Mouse (Mus musculus): ENCODE measurements around the gene Nrde2. TPM values are rescaled to one million over a fixed set of nuclear protein-coding genes. Genes with fewer than 3 reads are reported as not detected.

Gene Nrde2
- total RNA-seq (2012; rRNA removed): 16.5 and 17.7 TPM in 2 replicates
- 10 to 100 TPM in 1 of 2 experiments, not detected in 1; 17.2 TPM for polyA plus RNA-seq (2012; ENCODE audit: insufficient read depth in 1 of 2, insufficient read length in 2 of 2, low read depth in 1 of 2, low replicate concordance in 2 of 2, missing spikeins in 1 of 2)

- H3K27ac ChIP-seq (ENCODE audit: control insufficient read depth, low read depth, low read length): peak within 1 kb of the TSS; percentile 89
- peak within 1 kb of the TSS; percentile 79 to 82 for H3K4me3 ChIP-seq (ENCODE audit: control insufficient read depth in 1 of 2, insufficient read depth in 1 of 2, low read depth in 2 of 2, low read length in 2 of 2)
- peak; percentile 98 for DNase-seq (ENCODE audit: low read depth, low spot score)
- peaks cover 0 to 3% of the 10 kb centered on the region in 2 experiments; a peak in 1 of 4 replicates for H3K4me1 ChIP-seq (ENCODE audit: control insufficient read depth in 1 of 2, insufficient read depth in 2 of 2, low read length in 2 of 2)
- peaks cover 3% of the 10 kb centered on the region for H3K79me2 ChIP-seq (ENCODE audit: control insufficient read depth, insufficient read depth, low read length, poor library complexity)
- H3K27me3 ChIP-seq (ENCODE audit: control insufficient read depth in 1 of 2, insufficient read depth in 2 of 2, low read length in 2 of 2): no peaks in the 10 kb centered on the region
- peak within 1 kb of the TSS; percentile 83 for H3K9ac ChIP-seq (ENCODE audit: control insufficient read depth, low read depth, low read length, poor library complexity, severe bottlenecking)
- peaks cover 0 to 7% of the 10 kb centered on the region in 2 experiments; a peak in 2 of 4 replicates for H3K36me3 ChIP-seq (ENCODE audit: control insufficient read depth in 1 of 2, insufficient read depth in 2 of 2, low read length in 2 of 2)
- no peaks in the 10 kb centered on the region for H3K9me3 ChIP-seq (replicated peaks; ENCODE audit: insufficient read depth, low read length)
- peak; percentile 34; the same call in 1 of the 2 replicates for TF ChIP-seq MAX (IDR thresholded peaks at IDR 0.05; ENCODE audit: low read length)
- peak; percentile 86 for TF ChIP-seq SIN3A (IDR thresholded peaks at IDR 0.05; ENCODE audit: low read length)
- TF ChIP-seq ZMIZ1 (IDR thresholded peaks at IDR 0.05; ENCODE audit: low read depth, low read length): peak; percentile 88
- peak; percentile 93 for TF ChIP-seq KAT2A (conservative IDR thresholded peaks at IDR 0.05; ENCODE audit: low read depth, low read length)
- TF ChIP-seq EP300 (IDR thresholded peaks at IDR 0.05; ENCODE audit: low read depth in 1 of 2, low read length in 2 of 2): peak in 1 of 2 experiments; percentile 21; a peak in 1 of 4 replicates
- peak; percentile 72 for TF ChIP-seq TBP (IDR thresholded peaks at IDR 0.05; ENCODE audit: low read depth, low read length)
- TF ChIP-seq NELFE (IDR thresholded peaks at IDR 0.05; ENCODE audit: low read depth, low read length): peak; percentile 83
- no peak for TF ChIP-seq CHD1 (IDR thresholded peaks at IDR 0.05; ENCODE audit: low read depth, low read length)
- peak; percentile 49 for TF ChIP-seq TCF12 (IDR thresholded peaks at IDR 0.05; ENCODE audit: low read depth, low read length)
- peak; percentile 62 to 85; a peak in 3 of 4 replicates for TF ChIP-seq POLR2A (IDR thresholded peaks at IDR 0.05; ENCODE audit: control insufficient read depth in 1 of 2, insufficient read depth in 1 of 2, low read depth in 1 of 2, low read length in 2 of 2, poor library complexity in 1 of 2)
- no peak for TF ChIP-seq UBTF (IDR thresholded peaks at IDR 0.05; ENCODE audit: borderline replicate concordance, insufficient read depth, low read depth, low read length)
- peak; percentile 67 for TF ChIP-seq MYC (IDR thresholded peaks at IDR 0.05; ENCODE audit: low read depth, low read length)
- no peak for TF ChIP-seq BHLHE40 (IDR thresholded peaks at IDR 0.05; ENCODE audit: borderline replicate concordance, low read depth, low read length)
- TF ChIP-seq SMC3 (IDR thresholded peaks at IDR 0.05; ENCODE audit: low read depth, low read length): no peak
- TF ChIP-seq TAL1 (IDR thresholded peaks at IDR 0.05; ENCODE audit: low read length): no peak
- peak; percentile 91 for TF ChIP-seq ELF1 (IDR thresholded peaks at IDR 0.05; ENCODE audit: low read depth, low read length)
- no peak for TF ChIP-seq CHD2 (IDR thresholded peaks at IDR 0.05; ENCODE audit: low read length)
- TF ChIP-seq MAZ (IDR thresholded peaks at IDR 0.05; ENCODE audit: low read depth, low read length): peak; percentile 87; the same call in 1 of the 2 replicates
- TF ChIP-seq POLR2AphosphoS2 (IDR thresholded peaks at IDR 0.05; ENCODE audit: low read length): peak; percentile 84
- TF ChIP-seq E2F4 (IDR thresholded peaks at IDR 0.05; ENCODE audit: borderline replicate concordance, low read depth, low read length): peak; percentile 80
- peak; percentile 71 for TF ChIP-seq MXI1 (IDR thresholded peaks at IDR 0.05; ENCODE audit: low read depth, low read length)
- no peak for TF ChIP-seq USF2 (IDR thresholded peaks at IDR 0.05; ENCODE audit: borderline replicate concordance in 1 of 2, insufficient read depth in 1 of 2, low read depth in 1 of 2, low read length in 2 of 2)
- TF ChIP-seq HCFC1 (IDR thresholded peaks at IDR 0.05; ENCODE audit: low read depth, low read length): peak; percentile 96
Measured at GRCm38 (mm10) chr12:100159261-100159975, at the start of gene Nrde2. Nrde2 (minus strand) TSS chr12:100159653.

All from MEL (cell line).